Comparison of ENCODE assay signal across 9 mouse cellular contexts in the genomic region with DNA sequence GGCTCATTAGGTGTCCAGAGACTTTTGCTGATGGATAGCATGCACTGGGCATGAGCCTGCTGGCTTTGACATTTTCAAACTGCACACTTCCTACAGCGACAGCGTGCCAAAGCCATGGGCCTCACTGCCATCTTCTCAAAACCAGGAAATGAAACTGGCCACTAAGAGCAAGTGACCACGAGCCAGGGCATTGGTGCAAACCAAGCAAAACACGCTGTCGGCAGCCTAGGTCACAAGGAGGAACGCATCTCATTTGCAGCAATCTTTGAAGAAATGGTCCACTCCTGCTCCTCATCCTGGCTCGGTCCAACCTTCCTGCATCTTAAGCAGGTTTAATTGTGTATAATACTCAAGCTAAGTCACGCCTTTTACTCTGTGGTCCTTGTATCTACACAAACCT. TPM values are rescaled to one million over a fixed set of nuclear protein-coding genes. Genes with fewer than 3 reads are reported as not detected.
A peak's percentile ranks its signal among the peaks of the same experiment; 100 is the strongest.
DNase-seq lines count a peak whose midpoint lies in the region; ATAC-seq and TF ChIP-seq lines count a peak whose summit lies in the region.
"Had no signal": no experiment of that assay in that cellular context is flagged by ENCODE, and none has a peak within 500 bp of the region (broad histone marks: within the 10 kb centered on the region; RNA-seq: fewer than 3 reads in every experiment).

No protein-coding gene starts in this region.

- H3K9ac ChIP-seq in liver, postnatal 0 days (replicated peaks) = no peak overlapping the region
- H3K9ac ChIP-seq in liver, embryonic 11.5 days (ENCODE audit: low read depth, low read length) = no peak overlapping the region
- no peak overlapping the region for H3K9ac ChIP-seq in forebrain, embryonic 16.5 days (replicated peaks; ENCODE audit: low read depth, low read length)
- H3K9ac ChIP-seq: midbrain, embryonic 13.5 days had no signal

- TF ChIP-seq EP300 in liver, postnatal 0 days (IDR thresholded peaks at IDR 0.05; ENCODE audit: low read depth) = no peak

- no peaks in the 10 kb centered on the region for H3K36me3 ChIP-seq in liver, postnatal 0 days (replicated peaks; ENCODE audit: insufficient read depth, low read length)
- H3K36me3 ChIP-seq in liver, embryonic 11.5 days (ENCODE audit: control insufficient read depth, insufficient read depth, low read length) = no peaks in the 10 kb centered on the region
- no peaks in the 10 kb centered on the region for H3K36me3 ChIP-seq in forebrain, embryonic 16.5 days (ENCODE audit: control insufficient read depth, insufficient read depth)
- H3K36me3 ChIP-seq: midbrain, embryonic 13.5 days had no signal

- DNase-seq in liver, postnatal 0 days = peak; percentile 34
- DNase-seq in liver, embryonic 11.5 days (ENCODE audit: low spot score) = no peak
- peak; percentile 25 for DNase-seq in layer of hippocampus, adult 9-10 months (ENCODE audit: low spot score)
- peak; percentile 68 to 80 for DNase-seq in natural killer cell, adult 2 months (ENCODE audit: low spot score in 2 of 2)
- DNase-seq in cerebellum, postnatal 36 days = no peak

- WGBS in liver, postnatal 0 days (ENCODE audit: insufficient replicate concordance) = 52% methylated on average over 8 of the region's 8 CpGs
- WGBS in liver, embryonic 11.5 days = 72% methylated on average over 8 of the region's 8 CpGs
- WGBS in forebrain, embryonic 16.5 days = 90% methylated on average over 8 of the region's 8 CpGs

- peak overlapping the region; percentile 55 for H3K27ac ChIP-seq in liver, postnatal 0 days (ENCODE audit: low read depth)
- H3K27ac ChIP-seq in liver, embryonic 11.5 days (ENCODE audit: low read depth, low read length) = no peak overlapping the region
- peak overlapping the region; percentile 94 for H3K27ac ChIP-seq in bone marrow macrophage, adult 2 months (ENCODE audit: insufficient read depth, low read depth, low read length)
- H3K27ac ChIP-seq in forebrain, embryonic 16.5 days (ENCODE audit: low read length) = no peak overlapping the region
- H3K27ac ChIP-seq: midbrain, embryonic 13.5 days had no signal

- H3K27me3 ChIP-seq in liver, postnatal 0 days (ENCODE audit: insufficient read depth, low read length) = no peaks in the 10 kb centered on the region
- no peaks in the 10 kb centered on the region for H3K27me3 ChIP-seq in liver, embryonic 11.5 days (replicated peaks; ENCODE audit: control insufficient read depth, insufficient read depth, low read length)
- no peaks in the 10 kb centered on the region for H3K27me3 ChIP-seq in forebrain, embryonic 16.5 days (replicated peaks; ENCODE audit: control insufficient read depth, insufficient read depth, low read length)
- H3K27me3 ChIP-seq: midbrain, embryonic 13.5 days had no signal

- ATAC-seq in liver, postnatal 0 days = 0 out of 2 replicates have a peak, but pooled peaks have one; percentile 37
- no peak for ATAC-seq in liver, embryonic 11.5 days (replicated peaks; ENCODE audit: low FRiP score)
- no peak for ATAC-seq in forebrain, embryonic 16.5 days
- ATAC-seq: intestine, embryonic 16.5 days; midbrain, embryonic 13.5 days had no signal

- 0 out of 2 replicates have a peak overlapping the region, but pooled peaks have one; percentile 7 for H3K4me2 ChIP-seq in liver, postnatal 0 days (ENCODE audit: low read depth, low read length)
- no peak overlapping the region for H3K4me2 ChIP-seq in liver, embryonic 11.5 days
- no peak overlapping the region for H3K4me2 ChIP-seq in forebrain, embryonic 16.5 days (ENCODE audit: low read length)
- H3K4me2 ChIP-seq: midbrain, embryonic 13.5 days had no signal

- peaks cover 31% of the 10 kb centered on the region for H3K4me1 ChIP-seq in liver, postnatal 0 days (ENCODE audit: insufficient read depth)
- peaks cover 16% of the 10 kb centered on the region for H3K4me1 ChIP-seq in liver, embryonic 11.5 days (replicated peaks; ENCODE audit: control insufficient read depth, insufficient read depth, low read length)
- peaks cover 67% of the 10 kb centered on the region for H3K4me1 ChIP-seq in bone marrow macrophage, adult 2 months (ENCODE audit: control insufficient read depth, insufficient read depth, low read length)
- no peaks in the 10 kb centered on the region for H3K4me1 ChIP-seq in forebrain, embryonic 16.5 days (replicated peaks; ENCODE audit: control insufficient read depth, insufficient read depth, low read length)

- no peak overlapping the region for H3K4me3 ChIP-seq in liver, postnatal 0 days (ENCODE audit: low read depth, low read length)
- H3K4me3 ChIP-seq in liver, embryonic 11.5 days (ENCODE audit: low read depth, low read length) = no peak overlapping the region
- no peak overlapping the region for H3K4me3 ChIP-seq in bone marrow macrophage, adult 2 months (ENCODE audit: insufficient read depth, low read length)
- H3K4me3 ChIP-seq in forebrain, embryonic 16.5 days (replicated peaks; ENCODE audit: low read length) = no peak overlapping the region
- H3K4me3 ChIP-seq: midbrain, embryonic 13.5 days had no signal

- TF ChIP-seq CTCF in liver, postnatal 0 days (IDR thresholded peaks at IDR 0.05; ENCODE audit: low read depth) = no peak
- no peak for TF ChIP-seq CTCF in bone marrow macrophage, adult 2 months (IDR thresholded peaks at IDR 0.05; ENCODE audit: low read depth, low read length)

- no peaks in the 10 kb centered on the region for H3K9me3 ChIP-seq in liver, postnatal 0 days (ENCODE audit: low read length)
- no peaks in the 10 kb centered on the region for H3K9me3 ChIP-seq in liver, embryonic 11.5 days (ENCODE audit: control insufficient read depth, low read length)
- no peaks in the 10 kb centered on the region for H3K9me3 ChIP-seq in forebrain, embryonic 16.5 days (ENCODE audit: control insufficient read depth, low read length)
- H3K9me3 ChIP-seq: midbrain, embryonic 13.5 days had no signal

- no peak for TF ChIP-seq POLR2A in bone marrow macrophage, adult 2 months (IDR thresholded peaks at IDR 0.05; ENCODE audit: borderline replicate concordance, low read depth, low read length)

RNA-seq across cellular contexts. Expression of a gene that starts 41.8 kb away (rescaled TPM):
- polyA plus RNA-seq in liver, postnatal 0 days (2015; fragmentation: Nextera tagmentation; extraction: Ambion mirVana) = 9.4 and 11.5 TPM in 2 replicates
- polyA plus RNA-seq in liver, embryonic 11.5 days (2014; fragmentation: Nextera tagmentation; extraction: Ambion mirVana) = 23.1 and 24.3 TPM in 2 replicates
- 124 and 127 TPM in 2 replicates for polyA plus RNA-seq in bone marrow macrophage, adult 2 months (2012; ENCODE audit: insufficient read depth, insufficient read length, missing spikeins)
- 7.3 and 7.8 TPM in 2 replicates for polyA plus RNA-seq in forebrain, embryonic 16.5 days (2015; fragmentation: Nextera tagmentation; extraction: Ambion mirVana)

Comparison
In these comparisons a context has a peak if more than half of its experiments do, and no peak if none do; other contexts are left out.
1. DNase-seq: peak in liver, postnatal 0 days (single experiment), layer of hippocampus, adult 9-10 months (single experiment) and natural killer cell, adult 2 months (2 of 2); none in liver, embryonic 11.5 days (single experiment) and cerebellum, postnatal 36 days (0 of 2).
2. H3K27ac ChIP-seq: peak in liver, postnatal 0 days (single experiment) and bone marrow macrophage, adult 2 months (single experiment); none in liver, embryonic 11.5 days (single experiment) and forebrain, embryonic 16.5 days (single experiment).